Mouse (Mus musculus) cerebellum, adult 9-10 months (tissue): ENCODE results near the gene Tmem54.

Experiments
- DNase-seq: peaks from one replicate; pipeline ENCODE4 v3.0.0; 2022

The Tmem54 gene

DNA sequence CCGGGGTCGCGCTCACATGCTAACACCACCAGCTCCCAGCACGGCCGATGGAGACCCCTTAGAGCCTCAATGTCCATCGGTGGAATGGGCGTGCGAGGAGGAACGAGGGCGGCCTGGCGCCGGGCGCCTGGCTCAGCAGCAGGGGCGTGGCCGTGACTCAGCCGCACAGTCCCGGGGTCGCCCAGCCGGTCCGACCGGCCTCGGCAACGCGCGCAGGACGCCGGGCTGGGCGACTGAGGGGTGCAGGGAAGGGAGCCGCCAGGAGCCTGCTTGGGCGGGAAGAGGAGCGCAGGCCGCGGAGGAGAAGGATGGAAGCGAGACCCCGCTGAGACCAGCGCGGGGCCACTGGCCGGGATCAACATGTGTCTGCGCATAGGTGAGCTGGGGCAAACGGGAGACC lies at the start of gene Tmem54:
Tmem54 (plus strand) TSS at position 193 of the 400 bp plus-strand sequence.
- no peak for DNase-seq

DNA sequence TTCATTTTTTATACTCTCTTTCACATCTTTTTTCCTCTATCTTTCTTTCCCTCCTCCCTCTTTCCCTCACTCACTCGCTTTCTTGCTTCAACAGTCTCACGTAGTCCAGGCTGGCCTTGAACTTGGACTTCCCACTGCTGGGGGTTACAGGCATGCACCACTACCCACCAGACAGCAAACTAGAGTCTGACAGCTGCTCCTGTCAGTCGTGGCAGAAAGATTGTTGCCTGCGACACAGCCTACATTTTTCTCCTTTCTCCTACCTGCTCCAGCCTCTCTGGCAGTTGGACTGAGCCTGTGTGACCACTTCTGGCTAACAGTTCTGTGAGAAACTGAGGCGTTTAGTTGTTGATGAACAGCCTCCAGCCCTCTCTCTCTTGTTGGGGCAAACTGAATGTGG lies 49.8 kb upstream of the Tmem54 start:
- no peak for DNase-seq

GRCm38 (mm10) chr4:129057533-129058206 lies 47.7 kb upstream of the Tmem54 start:
- DNase-seq = peak; percentile 97

DNA sequence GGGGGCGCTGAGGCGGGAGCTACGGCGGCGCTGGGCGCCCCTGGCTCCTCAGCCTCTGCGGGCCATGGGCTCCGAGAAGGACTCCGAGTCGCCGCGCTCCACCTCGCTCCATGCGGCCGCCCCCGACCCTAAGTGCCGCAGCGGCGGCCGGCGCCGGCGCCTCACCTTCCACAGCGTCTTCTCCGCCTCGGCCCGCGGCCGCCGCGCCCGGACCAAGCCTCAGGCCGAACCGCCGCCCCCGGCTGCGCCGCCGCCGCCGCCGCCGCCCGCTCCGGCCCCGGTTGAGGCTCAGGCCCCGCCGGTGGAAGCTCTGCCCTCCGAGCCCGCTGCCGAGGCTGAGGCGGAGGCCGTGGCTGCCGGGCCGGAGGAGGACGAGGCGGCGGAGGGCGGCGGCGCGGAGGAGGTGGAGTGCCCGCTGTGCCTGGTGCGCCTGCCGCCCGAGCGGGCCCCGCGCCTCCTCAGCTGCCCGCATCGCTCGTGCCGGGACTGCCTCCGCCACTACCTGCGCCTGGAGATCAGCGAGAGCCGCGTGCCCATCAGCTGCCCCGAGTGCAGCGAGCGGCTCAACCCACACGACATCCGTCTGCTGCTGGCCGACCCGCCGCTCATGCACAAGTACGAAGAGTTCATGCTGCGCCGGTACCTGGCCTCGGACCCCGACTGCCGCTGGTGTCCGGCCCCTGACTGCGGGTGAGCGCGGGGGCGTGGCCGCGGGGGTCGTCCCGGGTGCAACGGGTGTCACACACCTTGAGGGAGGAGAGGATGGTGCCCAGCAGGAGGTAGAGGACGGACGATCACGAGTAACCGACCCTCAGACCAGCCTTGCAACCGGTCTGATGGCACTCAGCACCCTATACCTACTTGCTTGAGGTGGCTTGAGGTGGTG lies 46.9 kb upstream of the Tmem54 start, which contains the start of gene Rnf19b:
Rnf19b (plus strand) TSS at position 65 of the 886 bp plus-strand sequence.
- no peak for DNase-seq

DNA sequence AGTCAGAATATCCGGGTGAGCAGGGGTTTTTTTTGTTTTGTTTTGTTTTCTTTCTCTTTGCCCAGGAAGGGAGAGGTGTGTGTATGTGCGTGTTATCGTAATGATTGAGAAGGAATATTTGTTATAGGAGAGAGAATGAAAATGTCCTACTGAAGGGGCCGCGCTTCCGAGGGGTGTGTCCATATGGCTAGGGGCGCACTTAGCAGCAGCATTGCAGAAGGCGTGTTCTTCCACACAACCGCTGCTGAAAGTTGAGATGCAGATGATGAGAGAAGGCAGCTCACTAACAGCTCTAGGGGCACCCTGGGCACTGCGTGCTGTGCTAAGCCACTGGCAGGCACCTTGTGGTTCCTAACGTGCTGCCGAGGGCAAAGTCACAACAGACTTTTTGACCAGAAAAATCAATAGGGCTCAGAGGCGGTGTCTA lies 46.2 kb upstream of the Tmem54 start:
- DNase-seq = no peak

DNA sequence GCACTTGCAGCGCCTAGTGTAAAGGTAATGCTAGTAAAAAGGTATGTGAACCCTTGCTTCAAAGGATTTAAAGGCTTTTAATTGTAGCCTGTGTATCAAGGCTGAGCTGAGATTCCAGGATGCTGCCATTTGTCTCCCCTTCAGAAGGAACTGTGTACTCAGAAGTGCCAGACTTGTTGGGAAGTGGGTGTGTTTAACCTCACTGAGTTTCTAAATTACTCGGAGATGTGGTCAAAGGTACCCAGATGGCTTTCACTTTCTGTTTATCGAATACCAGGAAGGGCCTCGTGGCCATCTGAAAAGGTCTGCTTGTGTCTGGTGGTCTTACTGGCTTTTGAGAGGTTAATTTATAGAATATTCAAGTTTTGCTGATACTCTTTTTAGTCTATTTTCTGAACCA lies 45.4 kb upstream of the Tmem54 start:
- no peak for DNase-seq

DNA sequence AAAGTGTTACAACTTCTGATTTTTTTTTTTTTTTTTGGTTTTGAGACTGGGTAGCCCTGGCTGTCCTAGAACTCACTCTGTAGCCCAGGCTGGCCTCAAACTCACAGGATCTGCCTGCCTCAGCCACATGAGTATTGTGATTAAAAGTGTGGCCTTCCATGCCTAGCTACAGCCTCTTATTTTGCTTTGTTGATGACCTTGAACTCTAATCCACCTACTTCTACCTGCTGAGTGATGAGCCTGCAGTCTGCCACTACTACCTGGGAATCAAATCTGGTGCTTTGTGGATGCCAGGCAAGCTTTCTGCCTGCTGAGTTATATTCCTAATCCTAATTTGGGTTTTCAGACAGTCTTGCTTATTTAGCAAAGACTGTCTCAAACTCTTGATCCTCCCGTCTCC lies 43.9 kb upstream of the Tmem54 start:
- no peak for DNase-seq

- no peak for DNase-seq
These were observed 42.9 kb upstream of the Tmem54 start for GRCm38 (mm10) chr4:129062281-129063075.

DNA sequence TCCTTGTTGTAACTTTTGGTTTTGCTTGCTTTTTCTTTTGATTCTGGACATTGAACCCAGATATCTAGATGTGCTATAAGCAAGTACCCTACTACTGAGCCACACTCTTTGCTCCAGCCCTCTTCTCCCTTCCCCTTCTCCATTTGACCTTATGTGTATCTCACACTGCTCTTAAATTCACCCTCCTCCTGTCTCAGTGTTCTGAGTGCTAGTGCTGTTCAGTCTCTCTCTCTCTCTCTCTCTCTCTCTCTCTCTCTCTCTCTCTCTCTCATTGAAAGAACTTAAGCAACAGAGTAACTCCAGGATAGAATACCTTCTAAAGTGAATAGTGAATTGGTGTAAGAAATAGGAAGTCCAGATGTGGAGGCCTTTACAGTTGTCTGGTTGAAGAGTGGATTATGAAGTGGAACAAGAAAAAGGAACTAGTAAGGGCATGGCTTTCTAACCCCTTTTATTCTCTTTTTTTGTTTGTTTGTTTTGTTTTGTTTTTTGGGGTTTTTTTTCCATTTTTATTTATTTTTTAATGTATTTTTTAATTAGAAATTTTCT lies 39.6 kb upstream of the Tmem54 start:
- no peak for DNase-seq

DNA sequence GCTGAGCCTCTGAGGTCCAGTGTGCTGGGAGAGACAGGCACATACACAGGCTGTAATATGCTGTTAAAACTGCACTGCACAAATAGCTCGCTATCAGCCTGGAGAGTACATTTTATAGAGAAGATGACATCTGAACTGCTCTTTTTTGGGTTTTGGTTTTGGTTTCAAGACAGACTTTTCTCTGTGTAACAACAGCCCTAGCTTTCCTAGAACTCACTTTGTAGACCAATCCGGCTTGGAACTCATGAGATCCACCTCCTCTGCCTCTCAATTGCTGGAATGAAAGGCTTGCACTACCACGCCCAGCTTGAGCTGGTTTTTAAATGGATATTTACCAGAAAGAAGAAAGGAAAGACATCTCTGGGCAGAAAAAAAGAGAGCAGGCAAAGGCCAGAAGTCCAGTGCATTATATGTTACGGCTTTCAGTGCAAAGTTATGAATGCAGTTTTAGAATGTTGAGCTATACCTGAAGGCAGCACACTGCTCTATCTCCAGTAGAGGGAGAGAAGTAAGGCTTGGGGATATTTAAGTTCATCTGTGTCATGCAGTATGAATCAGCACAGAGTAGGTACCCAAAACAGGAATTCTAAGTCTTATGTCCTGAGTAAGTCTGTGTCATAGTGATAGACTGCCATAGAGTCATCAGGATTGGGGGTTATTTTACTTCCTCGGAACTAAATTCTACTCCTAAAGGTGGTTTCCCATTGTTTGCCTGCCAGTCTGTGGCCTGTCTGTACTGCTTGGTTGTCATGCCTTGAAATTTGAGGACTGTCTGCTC lies 37.5 kb upstream of the Tmem54 start:
- no peak for DNase-seq

DNA sequence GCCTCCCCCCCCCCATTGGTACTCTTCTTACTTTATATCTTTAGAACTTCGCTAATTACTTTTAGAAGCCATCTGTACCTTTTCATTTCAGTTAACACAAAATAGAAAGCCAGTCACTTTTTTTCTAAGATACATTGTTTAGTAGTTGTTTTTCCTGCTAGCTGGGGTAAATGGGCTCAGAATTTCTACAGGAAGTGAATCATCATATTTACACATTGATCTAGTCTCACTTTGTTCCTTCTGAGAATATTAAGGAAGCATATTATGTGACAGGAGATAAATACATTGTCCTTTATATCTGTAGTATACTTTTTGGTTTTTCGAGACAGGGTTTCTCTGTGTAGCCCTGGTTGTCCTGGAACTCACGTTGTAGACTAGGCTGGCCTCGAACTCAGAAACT lies 36.5 kb upstream of the Tmem54 start:
- DNase-seq = no peak

DNA sequence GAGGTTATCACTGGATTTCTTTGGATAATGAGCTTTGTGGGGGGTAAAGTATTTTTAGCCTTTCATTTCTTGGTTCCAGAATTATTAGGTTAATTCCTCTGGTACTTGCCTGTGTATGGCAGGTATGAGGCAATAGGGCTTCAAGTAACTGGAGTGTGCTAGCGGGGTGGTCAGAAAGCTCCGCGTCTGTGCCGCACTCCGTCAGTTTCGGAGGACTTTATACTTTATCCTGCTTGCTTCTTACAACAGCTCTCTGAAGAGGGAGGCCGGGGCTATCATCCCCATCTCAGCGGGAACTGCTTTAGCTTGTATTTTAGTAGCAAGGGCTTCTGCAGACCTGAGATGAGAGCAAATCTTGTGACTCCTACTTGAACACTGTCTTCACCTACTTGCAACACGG lies 26.2 kb upstream of the Tmem54 start:
- DNase-seq = no peak

DNA sequence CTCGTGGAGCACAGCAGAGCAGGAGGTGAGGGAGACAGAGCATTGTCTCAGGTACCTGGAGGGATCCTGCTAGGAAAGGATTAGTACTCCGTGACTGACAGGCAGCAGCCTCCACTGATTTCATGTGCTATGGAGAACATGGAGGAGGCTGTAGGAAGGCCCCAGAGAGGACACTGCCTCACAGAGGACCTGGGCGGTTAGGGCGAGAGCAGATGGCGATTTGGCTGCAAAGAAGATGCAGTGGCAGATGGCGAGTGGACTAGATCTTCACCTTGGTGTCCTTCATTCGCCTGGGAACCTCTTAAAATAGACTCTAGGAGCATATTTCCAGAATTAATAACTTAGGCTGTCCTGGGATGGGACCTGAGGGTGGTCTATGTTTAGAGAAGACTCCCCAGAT lies 24.3 kb upstream of the Tmem54 start:
- peak; percentile 95 for DNase-seq

- no peak for DNase-seq
These were observed 23.8 kb upstream of the Tmem54 start for GRCm38 (mm10) chr4:129081512-129081911.

GRCm38 (mm10) chr4:129081939-129082338 lies 23.4 kb upstream of the Tmem54 start:
- no peak for DNase-seq

DNA sequence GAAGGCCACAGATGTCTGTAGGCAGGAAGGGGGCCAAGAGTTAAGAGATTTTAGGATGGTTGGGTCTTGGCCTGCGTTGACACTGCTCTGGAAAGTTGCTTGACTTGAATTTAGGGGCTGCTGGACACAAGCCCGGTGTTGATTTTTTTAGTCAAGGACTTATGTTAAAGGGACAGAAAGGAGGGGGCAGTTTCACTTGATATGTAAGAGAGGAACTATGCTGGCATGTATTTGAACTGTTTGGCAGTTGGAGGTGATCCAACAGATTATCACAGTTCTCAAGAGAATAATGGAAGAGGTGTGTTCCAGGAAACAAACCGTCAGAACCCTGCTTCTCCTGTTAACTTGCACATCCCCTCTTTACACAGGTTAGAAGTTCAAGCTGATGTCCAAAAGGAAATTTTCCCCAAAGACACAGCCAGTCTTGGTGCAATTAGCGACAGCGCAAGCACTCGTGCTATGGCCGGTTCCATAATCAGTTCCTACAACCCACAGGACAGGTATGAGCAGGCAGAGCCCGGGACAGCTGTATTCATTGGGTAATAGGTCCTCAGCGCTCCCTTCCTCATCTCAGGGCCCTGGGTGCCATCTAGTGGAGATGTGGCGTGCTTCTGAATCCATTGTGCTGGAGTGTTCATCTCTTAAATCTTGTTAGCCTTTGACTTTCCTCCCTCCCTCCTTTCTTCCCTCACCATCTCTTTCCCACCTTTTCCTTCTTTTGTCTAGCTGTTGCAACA lies 22.8 kb upstream of the Tmem54 start:
- DNase-seq = peak; percentile 88

DNA sequence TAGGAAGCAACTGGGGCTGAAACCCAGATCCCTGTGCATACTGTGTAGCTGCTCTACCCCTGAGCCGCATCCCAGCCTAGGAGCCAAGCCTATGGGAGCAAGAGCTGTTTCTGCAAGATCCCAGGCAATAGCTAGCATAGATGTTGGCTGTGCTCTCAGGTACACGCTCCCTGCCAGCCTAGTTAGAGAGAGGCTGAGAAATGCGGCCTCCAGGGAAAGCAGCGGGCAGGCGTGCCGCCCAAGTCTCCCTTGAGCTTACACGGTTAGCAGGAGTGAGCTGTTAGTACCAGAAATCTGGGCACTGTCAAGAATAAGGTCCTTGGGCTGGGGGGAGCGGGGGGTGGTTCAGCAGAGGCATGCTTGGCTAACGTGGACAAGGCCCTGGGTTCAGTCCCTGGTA lies 20.5 kb upstream of the Tmem54 start:
- DNase-seq = no peak

GRCm38 (mm10) chr4:129086078-129086477 lies 19.3 kb upstream of the Tmem54 start:
- peak; percentile 88 for DNase-seq

GRCm38 (mm10) chr4:129087850-129088249 lies 17.5 kb upstream of the Tmem54 start:
- DNase-seq = no peak

DNA sequence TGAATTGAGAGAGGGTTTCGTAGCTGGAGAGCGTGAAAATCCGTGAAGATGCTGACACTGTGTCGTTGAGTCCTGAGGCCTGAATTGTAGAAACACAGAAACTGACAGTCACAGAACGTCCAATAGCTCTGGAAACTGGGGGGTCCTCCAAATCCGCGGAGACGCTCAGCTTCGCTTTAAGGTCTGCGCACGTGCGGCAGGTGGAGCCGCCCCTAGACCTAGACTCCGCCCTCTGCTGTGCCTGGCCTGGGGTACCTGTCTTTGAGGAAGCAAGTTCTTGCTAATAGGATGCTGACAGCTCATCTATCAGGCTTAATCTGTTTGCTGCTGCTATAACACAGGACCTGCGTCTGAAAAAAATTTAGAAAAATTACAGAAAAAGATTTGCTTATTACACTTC lies 10.1 kb upstream of the Tmem54 start:
- no peak for DNase-seq

DNA sequence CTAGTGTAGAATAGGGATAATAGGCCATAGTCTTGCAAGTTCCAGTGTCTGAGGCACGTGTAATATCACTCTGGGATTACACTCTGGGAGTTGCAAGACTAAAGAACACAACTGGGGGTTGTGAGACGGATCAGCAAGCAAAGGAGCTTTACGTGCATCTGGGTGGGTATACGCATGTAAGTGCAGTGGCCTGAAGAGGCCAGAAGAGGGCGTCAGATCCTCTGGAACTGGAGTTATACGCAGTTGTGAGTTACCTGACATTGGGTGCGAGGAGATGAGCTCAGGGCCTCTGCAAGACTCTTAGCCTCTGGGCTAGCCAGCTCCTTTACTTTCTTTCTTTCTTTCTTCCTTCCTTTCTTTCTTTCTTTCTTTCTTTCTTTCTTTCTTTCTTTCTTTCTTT lies 8.3 kb upstream of the Tmem54 start:
- DNase-seq = no peak
